Mouse (Mus musculus) layer of hippocampus, adult 9-10 months (tissue): ENCODE data around the gene Tap2.
"Not testable (repeated sequence)": the region's sequence is repeated elsewhere in the genome, so short reads cannot be mapped to it uniquely, and the experiment has no call there.

Experiments
- DNase-seq: peaks from one replicate; pipeline ENCODE4 v3.0.0; 2022; ENCODE audit warnings: low spot score

The Tap2 gene

GRCm38 (mm10) chr17:34215176-34215575 lies 11.8 kb downstream of the Tap2 start:
- no peak for DNase-seq

- DNase-seq = no peak
Observed at GRCm38 (mm10) chr17:34217216-34217928, 14.0 kb downstream of the Tap2 start.

GRCm38 (mm10) chr17:34217986-34218385 lies 14.7 kb downstream of the Tap2 start:
- no peak for DNase-seq

- DNase-seq = no peak
Observed at GRCm38 (mm10) chr17:34218675-34219074, 15.3 kb downstream of the Tap2 start.

GRCm38 (mm10) chr17:34219096-34219495 lies 15.8 kb downstream of the Tap2 start:
- not testable (repeated sequence) for DNase-seq

- DNase-seq = peak; percentile 76
Observed at GRCm38 (mm10) chr17:34219801-34220200, 16.5 kb downstream of the Tap2 start.

- not testable (repeated sequence) for DNase-seq
Observed at GRCm38 (mm10) chr17:34220401-34220800, 17.1 kb downstream of the Tap2 start.

- DNase-seq = no peak
Observed at GRCm38 (mm10) chr17:34224816-34225215, 21.5 kb downstream of the Tap2 start.

- DNase-seq = no peak
Observed at GRCm38 (mm10) chr17:34225426-34225825, 22.1 kb downstream of the Tap2 start.

- DNase-seq = not testable (repeated sequence)
Observed at GRCm38 (mm10) chr17:34225911-34226310, 22.6 kb downstream of the Tap2 start.

GRCm38 (mm10) chr17:34230971-34231370 lies 27.6 kb downstream of the Tap2 start:
- not testable (repeated sequence) for DNase-seq

GRCm38 (mm10) chr17:34232021-34232420 lies 28.7 kb downstream of the Tap2 start:
- not testable (repeated sequence) for DNase-seq

- DNase-seq = peak; percentile 76
Observed at GRCm38 (mm10) chr17:34234926-34235325, 31.6 kb downstream of the Tap2 start.

GRCm38 (mm10) chr17:34236691-34237090 lies 33.4 kb downstream of the Tap2 start:
- no peak for DNase-seq

- no peak for DNase-seq
Observed at GRCm38 (mm10) chr17:34237741-34238140, 34.4 kb downstream of the Tap2 start.

GRCm38 (mm10) chr17:34238706-34239105 lies 35.4 kb downstream of the Tap2 start, which contains the start of gene H2-Ob:
TSS of gene H2-Ob (plus strand) at chr17:34238903.
- DNase-seq = no peak

GRCm38 (mm10) chr17:34239601-34240041 lies 36.3 kb downstream of the Tap2 start:
- DNase-seq = no peak

GRCm38 (mm10) chr17:34240366-34240765 lies 37.0 kb downstream of the Tap2 start:
- no peak for DNase-seq

- no peak for DNase-seq
Observed at GRCm38 (mm10) chr17:34240916-34241315, 37.6 kb downstream of the Tap2 start.

- no peak for DNase-seq
Observed at GRCm38 (mm10) chr17:34244656-34245055, 41.3 kb downstream of the Tap2 start.

GRCm38 (mm10) chr17:34247047-34247446 lies 43.7 kb downstream of the Tap2 start:
- no peak for DNase-seq

GRCm38 (mm10) chr17:34248764-34249163 lies 45.4 kb downstream of the Tap2 start:
- DNase-seq = no peak

- no peak for DNase-seq
Observed at GRCm38 (mm10) chr17:34249361-34249760, 46.0 kb downstream of the Tap2 start.

GRCm38 (mm10) chr17:34249878-34250277 lies 46.6 kb downstream of the Tap2 start:
- DNase-seq = no peak
